Mouse (Mus musculus): ENCODE results near the gene Krtap2-4.
A peak's percentile ranks its signal among the peaks of the same experiment; 100 is the strongest.
"Not testable (repeated sequence)": the region's sequence is repeated elsewhere in the genome, so short reads cannot be mapped to it uniquely, and the experiment has no call there.

The Krtap2-4 gene

DNA sequence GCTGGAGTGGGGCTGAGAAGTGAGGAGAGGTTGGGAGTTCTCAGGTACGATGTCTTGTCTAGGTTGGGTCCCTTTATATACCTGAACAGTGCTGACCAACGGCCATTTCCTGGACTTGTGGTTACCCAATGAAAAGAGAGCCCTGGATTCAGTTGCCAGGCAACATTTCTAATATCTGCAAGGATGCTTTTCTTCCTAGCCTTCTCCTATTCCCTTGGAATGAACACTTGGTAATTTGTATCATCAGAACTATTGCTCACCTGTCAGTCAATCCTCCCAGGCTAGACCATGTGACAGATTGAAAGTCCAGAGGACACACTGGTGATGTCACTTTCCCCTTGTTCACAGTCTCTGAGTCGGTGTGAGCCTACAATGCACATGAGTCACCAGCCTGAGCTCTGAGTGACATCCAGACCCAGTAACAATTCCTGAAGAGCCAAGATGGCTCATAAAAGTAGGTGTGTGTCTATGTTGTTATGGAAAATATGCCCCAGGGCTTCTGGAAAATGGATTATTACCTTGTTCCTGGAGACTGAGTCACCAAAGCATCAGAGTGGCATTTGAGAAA lies at the start of gene Krtap2-4:
Krtap2-4 (minus strand) TSS at position 51 of the 568 bp plus-strand sequence.
- peak; percentile 57 for DNase-seq (ENCODE audit: inconsistent ontology term)

DNA sequence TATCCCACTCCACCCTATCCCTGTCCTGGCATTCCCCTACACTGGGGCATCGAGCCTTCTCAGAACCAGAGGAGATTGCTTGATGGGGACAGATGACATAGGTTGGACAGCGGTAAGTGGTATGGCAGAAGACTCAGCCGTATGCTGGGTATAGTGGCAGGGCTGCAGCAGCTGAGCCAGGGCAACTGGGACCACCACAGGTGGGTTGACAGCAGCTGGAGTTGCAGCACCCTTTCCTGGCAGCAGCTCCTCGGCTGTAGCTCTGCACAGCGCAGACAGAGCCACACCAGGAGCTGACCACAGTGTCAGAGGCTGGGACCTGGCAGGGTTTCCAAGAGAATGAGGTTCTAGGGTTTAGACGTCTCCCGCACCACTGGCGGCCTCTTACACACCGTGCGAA lies 48.2 kb upstream of the Krtap2-4 start:
- DNase-seq (ENCODE audit: inconsistent ontology term): no peak

DNA sequence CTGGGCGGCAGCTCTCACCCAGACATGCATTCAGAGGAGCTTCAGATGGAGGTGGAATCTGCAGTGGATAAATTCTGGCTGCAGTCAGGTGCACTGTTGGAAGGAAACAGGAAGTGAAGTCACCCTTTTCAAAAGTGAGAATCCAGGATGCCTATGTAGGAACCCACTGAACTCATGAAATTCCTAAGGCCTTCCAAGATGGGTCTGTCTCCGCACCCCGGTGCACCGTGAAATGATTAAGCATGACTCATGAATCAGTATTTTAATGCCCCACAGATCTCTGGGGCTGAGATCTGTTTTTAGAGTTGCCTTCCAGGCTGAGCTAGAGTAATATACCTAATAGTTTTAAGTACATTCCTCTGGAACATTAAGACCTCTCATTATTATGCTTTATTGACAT lies 44.6 kb upstream of the Krtap2-4 start:
- peak; percentile 78 for DNase-seq (ENCODE audit: inconsistent ontology term)

DNA sequence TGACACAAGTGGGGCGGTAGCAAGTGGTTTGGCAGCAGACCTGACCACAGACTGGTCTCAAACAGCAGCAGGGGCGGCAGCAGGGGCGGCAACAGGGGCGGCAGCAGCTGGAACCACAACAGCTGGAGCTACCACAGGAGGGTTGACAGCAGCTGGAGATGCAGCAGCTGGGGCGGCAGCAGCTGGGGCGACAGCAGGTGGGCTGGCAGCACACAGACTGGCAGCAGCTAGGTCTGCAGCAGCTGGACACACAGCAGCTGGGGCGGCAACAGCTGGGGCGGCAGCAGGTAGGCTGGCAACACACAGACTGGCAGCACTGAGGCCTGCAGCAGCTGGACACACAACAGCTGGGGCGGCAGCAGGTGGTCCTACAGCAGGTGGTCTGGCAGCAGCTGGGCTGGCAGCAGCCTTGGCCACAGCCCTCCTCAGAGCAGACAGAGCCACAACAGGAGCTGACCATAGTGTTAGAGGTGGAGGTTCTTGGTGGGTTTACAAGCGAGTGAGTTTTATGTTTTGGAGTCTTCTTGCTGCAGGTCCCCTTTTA lies 43.9 kb upstream of the Krtap2-4 start, which contains the start of gene Gm11563:
Gm11563 (minus strand) TSS at position 494 of the 544 bp plus-strand sequence.
- not testable (repeated sequence) for DNase-seq (ENCODE audit: inconsistent ontology term)

DNA sequence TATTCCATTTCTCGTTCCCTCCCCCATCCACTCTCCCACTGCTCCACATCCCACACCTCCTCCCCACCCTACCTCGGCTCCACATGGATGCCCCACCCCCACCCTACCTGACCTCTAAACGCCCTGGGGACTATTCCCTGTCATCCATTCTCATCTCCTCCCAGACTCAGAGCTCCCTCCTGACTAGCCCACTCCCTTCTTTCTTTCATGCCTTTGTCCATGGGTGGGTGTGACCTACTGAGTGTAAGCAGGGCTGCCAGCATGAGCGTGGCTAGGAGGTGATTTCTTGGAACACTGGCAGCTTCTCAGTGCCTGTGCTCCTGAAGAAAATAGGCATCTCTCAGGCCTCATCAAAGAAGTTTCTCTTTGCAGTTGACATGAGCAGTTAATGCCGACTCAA lies 42.4 kb upstream of the Krtap2-4 start:
- DNase-seq (ENCODE audit: inconsistent ontology term): no peak

DNA sequence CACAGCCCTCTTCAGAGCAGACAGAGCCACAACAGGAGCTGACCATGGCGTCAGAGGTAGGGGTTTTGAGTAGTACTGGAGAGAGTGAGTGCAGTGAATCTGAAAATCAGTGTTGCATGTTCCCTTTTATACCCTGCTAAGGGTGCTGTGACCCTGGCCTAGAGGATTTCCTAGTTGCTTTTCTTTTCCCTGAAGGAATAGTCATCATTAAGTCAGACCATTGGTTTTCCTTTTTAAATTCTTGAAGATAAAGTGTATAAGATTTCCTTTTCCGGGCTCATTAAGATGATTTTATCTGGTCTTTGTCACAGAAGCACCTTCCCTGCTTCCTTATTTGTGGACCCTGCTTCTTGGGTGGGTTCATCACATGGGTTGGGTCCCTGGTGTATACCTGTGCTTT lies 35.5 kb upstream of the Krtap2-4 start, which contains the start of gene Gm11555:
Gm11555 (minus strand) TSS at position 101 of the 400 bp plus-strand sequence.
- DNase-seq (ENCODE audit: inconsistent ontology term): no peak

DNA sequence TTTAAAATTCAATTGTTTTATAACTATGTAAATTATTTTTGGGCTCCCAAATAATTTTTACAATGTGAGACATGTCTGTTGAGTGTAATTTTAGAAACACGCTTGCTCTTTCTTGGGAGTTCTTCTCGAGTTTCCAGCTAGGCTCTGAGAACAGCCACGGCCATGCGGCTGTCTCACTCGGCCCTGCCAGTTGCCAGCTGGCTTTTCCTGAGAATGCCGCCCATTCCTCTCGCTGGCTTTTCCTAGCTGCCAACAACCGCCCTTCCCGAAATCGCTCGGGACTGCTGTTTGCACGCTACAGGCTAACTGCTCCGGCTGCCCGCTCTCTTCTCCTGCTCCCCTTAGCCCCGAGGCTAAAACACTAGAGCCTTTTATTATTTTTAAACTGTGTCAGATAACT lies 31.8 kb upstream of the Krtap2-4 start:
- DNase-seq (ENCODE audit: inconsistent ontology term): no peak

DNA sequence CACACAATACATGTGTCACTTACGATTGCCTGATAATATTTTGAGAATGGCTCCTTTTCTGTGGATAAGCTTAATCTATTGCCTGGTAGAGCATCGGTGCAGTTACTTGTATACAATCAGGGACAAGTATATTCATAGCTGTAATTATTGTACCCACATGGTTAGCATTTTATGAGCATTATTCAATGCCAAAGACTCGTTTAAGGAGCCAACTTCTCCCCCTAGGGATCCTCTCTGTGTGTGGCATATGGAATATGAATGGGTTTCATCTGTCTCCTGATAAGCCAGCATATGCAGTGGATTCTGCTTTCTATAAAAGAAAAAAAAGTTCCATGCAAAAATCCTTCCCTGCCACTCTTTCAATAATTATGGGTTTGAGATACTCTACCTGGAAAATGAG lies 29.7 kb upstream of the Krtap2-4 start:
- DNase-seq (ENCODE audit: inconsistent ontology term): no peak

DNA sequence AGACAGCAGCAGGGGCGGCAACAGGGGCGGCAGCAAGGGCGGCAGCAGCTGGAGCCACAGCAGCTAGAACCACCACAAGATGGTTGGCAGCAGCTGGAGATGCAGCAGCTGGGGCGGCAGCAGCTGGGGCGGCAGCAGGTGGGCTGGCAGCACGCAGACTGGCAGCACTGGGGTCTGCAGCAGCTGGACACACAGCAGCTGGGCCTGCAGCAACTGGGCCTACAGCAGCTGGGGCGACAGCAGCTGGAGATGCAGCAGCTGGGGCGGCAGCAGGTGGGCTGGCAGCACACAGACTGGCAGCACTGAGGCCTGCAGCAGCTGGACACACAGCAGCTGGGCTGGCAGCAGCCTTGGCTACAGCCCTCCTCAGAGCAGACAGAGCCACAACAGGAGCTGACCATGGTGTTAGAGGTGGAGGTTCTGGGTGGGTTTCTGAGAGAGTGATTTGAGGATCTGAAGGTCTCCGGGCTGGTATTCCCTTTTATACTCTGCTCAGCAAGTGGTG lies 29.0 kb upstream of the Krtap2-4 start, which contains the start of gene Krtap4-7:
Krtap4-7 (minus strand) TSS at position 455 of the 505 bp plus-strand sequence.
- DNase-seq (ENCODE audit: inconsistent ontology term): not testable (repeated sequence)

DNA sequence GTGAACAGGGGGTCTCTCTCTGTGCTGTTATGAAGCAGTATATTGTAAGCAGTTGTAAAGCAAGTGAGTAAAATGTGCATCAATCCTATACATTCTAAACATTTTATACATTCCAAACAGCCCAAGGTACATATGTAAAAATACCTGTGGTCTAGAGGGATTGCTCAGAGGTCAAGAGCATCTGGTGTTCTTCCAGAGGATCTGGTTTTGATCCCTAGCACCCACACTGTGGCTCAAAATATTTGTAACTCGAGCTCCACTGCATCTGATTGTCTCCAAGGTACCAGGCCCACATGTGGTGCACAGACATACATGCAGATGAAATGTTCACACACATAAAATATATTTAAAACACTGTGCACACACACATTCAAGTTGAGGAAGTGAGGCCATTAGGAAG lies 26.3 kb upstream of the Krtap2-4 start:
- DNase-seq (ENCODE audit: inconsistent ontology term): no peak

DNA sequence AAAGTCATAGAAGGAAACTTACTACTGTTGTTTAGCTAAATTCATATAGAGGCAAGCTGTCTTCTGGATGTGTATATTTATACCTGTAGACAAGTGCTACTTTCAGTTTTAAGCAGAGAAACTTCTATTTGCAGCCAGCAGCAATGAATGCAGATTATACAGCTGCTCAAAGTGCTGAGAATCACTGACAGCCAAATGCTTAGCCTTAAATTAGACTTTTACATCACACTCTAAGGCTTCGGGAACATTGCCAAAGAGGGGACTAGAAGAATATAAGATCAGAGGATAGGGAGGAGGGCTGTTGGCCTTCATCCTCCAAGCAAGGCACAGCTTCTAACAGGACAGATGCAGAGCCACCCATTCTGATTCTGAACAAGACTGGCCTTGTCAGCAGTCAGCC lies 22.4 kb upstream of the Krtap2-4 start:
- no peak for DNase-seq (ENCODE audit: inconsistent ontology term)

DNA sequence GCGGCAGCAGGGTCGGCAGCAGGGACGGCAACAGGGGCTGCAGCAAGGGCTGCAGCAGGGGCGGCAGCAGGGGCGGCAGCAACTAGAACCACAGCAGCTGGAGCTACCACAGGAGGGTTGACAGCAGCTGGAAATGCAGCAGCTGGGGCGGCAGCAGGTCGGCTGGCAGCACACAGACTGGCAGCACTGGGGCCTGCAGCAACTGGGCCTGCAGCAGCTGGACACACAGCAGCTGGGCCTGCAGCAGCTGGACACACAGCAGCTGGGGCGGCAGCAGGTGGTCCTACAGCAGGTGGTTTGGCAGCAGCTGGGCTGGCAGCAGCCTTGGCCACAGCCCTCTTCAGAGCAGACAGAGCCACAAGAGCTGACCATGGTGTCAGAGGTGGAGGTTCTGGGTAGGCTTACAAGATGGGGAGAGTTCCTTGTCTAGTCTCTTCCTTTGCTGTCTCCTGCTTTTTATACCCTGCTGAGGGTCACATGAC lies 20.0 kb upstream of the Krtap2-4 start, which contains the start of gene Krtap4-2:
Krtap4-2 (minus strand) TSS at position 432 of the 482 bp plus-strand sequence.
- DNase-seq (ENCODE audit: inconsistent ontology term): no peak

DNA sequence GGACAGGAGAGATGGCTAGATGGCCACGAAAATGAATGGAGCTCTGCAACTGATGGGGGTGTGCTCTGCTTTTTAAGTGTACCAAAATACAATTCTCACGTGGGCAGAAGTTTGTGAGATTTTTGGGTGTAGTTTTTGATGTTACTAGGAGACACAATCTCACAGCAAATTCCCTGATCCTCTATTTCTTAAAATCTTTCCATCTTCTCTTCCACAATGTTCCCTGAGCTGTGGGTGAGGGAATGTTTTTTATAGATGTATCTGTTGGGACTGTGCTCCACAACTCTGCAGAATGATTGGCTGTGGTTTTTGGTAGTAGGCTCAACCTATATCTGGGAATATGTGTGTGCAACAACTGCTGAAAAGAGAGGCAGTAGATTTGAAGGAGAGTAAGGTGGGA lies 18.6 kb upstream of the Krtap2-4 start:
- DNase-seq (ENCODE audit: inconsistent ontology term): no peak

DNA sequence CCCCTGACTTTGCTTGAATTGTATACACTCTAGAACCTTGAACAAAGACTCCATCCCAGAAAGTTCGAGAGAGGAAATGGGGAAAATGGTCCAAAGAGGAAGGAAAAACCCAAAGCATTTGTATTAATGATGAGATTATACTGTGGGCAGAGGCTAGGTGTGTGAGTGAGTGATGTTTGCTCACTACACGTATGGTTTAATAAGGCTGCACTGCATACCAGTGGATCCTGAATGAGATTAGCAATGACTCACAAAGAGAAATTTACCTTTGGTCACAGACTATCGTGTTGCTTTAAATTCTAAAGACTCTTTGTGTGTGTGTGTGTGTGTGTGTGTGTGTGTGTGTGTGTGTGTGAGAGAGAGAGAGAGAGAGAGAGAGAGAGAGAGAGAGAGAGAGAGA lies 16.2 kb upstream of the Krtap2-4 start:
- DNase-seq (ENCODE audit: inconsistent ontology term): no peak

DNA sequence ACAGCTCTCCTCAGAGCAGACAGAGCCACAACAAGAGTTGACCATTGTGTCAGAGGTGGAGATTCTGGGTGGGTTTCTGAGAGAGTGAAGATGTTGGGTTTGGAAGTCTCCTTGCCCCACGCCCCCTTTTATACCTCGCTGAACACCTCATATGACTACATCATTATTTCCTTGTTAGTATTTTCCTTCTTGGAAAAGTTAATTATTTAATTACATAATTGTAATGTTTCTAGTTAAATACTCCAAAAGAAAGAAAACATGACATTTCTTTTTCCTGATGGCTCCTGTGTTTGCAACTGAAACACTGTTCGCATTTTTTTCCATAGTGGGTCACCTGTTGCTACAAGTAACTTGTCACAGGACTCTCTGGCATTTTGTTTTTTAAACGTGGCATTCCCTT lies 13.5 kb upstream of the Krtap2-4 start, which contains the start of gene Krtap4-1:
Krtap4-1 (minus strand) TSS at position 101 of the 400 bp plus-strand sequence.
- DNase-seq (ENCODE audit: inconsistent ontology term): no peak

DNA sequence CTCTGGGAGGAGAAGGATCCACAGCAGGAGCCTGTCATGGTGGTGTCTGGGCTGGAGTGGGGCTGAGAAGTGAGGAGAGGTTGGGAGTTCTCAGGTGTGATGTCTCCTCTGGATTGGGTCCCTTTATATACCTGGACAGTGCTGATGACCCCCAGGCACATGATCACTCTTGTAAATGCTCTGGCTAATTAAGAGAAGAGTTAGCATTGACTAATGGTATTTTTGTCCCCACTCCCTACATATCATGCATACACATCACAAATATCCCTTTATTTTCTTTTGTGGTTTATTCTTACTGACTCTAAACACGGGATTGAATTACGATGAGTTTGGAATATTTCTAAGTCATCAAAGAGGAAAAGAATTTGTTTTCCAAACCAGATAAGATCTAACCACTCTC lies 5.7 kb upstream of the Krtap2-4 start, which contains the start of gene Gm11562:
Gm11562 (minus strand) TSS at position 101 of the 400 bp plus-strand sequence.
- DNase-seq (ENCODE audit: inconsistent ontology term): no peak

DNA sequence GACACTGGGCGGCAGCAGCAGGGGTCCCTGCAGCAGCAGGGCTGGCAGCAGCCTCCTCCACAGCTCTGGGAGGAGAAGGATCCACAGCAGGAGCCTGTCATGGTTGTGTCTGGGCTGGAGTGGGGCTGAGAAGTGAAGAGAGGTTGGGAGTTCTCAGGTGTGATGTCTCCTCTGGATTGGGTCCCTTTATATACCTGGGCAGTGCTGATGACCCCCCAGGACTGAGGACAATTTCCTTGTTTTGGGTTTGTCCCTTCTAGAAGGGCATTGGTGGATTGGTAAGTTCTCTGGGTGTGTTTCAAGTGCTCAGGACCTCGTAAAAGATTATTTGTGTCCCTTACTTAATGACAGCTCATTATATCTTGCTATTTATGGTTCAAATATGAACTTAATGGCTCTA lies 4.6 kb downstream of the Krtap2-4 start, which contains the start of gene Gm11937:
Gm11937 (minus strand) TSS at position 101 of the 400 bp plus-strand sequence.
- not testable (repeated sequence) for DNase-seq (ENCODE audit: inconsistent ontology term)

DNA sequence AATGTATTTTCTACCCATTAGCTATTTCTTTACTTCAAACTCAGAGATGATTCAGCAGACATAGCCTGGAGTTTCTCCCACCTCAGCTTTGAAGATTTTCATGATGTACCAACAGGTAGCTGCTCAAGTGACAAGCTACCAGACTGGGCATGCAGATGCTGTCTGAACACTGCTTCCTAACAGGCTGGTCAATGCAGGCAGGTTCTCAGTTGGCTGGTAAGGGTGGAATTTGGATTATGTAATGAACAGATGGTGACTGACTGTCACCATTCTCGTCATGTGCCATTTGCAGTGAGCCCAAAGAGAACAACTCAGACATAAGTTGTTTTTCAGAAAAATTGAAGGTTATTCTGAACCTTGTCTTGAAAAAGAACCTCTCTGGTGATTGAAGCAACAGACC lies 5.5 kb downstream of the Krtap2-4 start:
- no peak for DNase-seq (ENCODE audit: inconsistent ontology term)

DNA sequence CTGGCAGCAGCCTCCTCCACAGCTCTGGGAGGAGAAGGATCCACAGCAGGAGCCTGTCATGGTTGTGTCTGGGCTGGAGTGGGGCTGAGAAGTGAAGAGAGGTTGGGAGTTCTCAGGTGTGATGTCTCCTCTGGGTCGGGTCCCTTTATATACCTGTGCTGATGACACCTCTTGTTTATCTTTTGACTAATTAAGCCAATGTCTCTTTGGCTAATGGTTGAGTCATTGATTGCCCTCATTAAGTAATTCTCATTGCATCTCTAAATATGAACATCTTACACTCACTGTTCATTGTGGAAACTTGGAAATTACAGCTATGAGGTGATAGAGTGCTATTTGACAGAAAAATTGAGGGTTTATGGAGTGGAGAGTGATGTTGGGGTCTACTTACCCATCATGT lies 11.4 kb downstream of the Krtap2-4 start, which contains the start of gene Gm11938:
Gm11938 (minus strand) TSS at position 101 of the 400 bp plus-strand sequence.
- not testable (repeated sequence) for DNase-seq (ENCODE audit: inconsistent ontology term)

DNA sequence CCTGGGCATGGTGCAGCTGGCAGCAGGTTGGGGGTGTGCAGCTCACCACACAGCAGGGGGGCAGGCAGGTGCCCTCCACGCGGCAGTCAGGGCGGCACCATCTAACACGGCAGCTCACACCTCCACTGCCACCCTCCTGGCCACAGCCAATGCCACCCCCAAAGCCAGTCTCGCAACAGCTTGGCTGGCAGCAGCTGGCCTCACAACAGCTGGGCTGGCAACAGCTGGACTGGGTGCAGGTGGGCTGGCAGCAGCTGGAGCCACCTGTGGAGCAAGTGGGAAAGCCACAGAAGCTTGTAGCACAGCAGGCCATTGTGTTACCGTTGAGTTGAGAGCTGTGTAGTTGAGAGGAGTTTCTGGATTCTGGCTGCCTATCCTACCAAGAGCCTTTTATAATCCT lies 16.9 kb downstream of the Krtap2-4 start, which contains the start of gene Krtap9-3:
Krtap9-3 (minus strand) TSS at position 364 of the 400 bp plus-strand sequence.
- DNase-seq (ENCODE audit: inconsistent ontology term): not testable (repeated sequence)

DNA sequence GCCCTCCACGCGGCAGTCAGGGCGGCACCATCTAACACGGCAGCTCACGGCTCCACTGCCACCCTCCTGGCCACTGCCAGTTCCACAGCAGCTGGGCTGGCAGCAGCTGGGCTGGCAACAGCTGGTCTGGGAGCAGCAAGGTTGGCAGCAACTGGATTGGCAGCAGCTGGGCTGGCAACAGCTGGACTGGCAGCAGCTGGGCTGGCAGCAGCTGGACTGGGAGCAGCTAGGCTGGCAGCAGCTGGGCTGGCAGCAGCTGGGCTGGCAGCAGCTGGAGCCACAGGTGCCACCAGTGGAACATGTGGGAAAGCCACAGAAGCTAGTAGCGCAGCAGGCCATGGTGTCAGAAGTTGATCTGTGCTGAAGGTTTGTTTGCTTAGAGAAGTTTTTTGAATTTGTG lies 23.7 kb downstream of the Krtap2-4 start, which contains the start of gene Krtap1-3:
Krtap1-3 (minus strand) TSS at position 359 of the 400 bp plus-strand sequence.
- DNase-seq (ENCODE audit: inconsistent ontology term): no peak

DNA sequence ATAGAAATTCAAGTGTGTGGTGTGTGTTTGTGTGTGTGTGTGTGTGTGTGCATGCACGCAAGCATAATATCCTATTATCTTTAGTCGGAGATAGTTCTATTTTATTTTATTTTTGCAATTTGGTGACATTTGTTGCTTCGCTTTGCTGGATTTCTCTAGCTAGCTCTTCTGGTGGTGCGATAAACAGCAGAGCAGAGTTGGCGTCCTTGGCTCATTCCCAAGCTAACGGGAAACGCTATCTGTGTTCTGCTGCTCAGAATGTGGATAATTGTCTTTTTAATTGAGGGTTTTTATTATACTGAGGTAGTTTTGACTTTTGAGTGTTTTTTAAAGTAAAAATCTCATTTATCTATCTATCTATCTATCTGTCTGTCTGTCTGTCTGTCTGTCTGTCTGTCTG lies 29.6 kb downstream of the Krtap2-4 start:
- DNase-seq (ENCODE audit: inconsistent ontology term): no peak
